Mouse (Mus musculus) liver, embryonic 11.5 days (tissue): ENCODE measurements around the gene Slc26a6. TPM values are rescaled to one million over a fixed set of nuclear protein-coding genes. Genes with fewer than 3 reads are reported as not detected.

ENCODE experiments used
- ATAC-seq: fragments of 200-750 bp; cut with Nextera tagmentation; replicated peaks from 2 replicates; pipeline ENCODE4 v1.8.0; 2017; ENCODE audit warnings: moderate number of reproducible peaks, mild to moderate bottlenecking, moderate TSS enrichment, moderate library complexity; ENCODE audit not compliant: low FRiP score
- DNase-seq: peaks from one replicate; pipeline ENCODE4 v3.0.0-alpha.2; 2017; ENCODE audit warnings: low spot score
- H3K27ac ChIP-seq: fragments of 300-500 bp; sonication (generic); 2 replicates; pipeline ENCODE4 v1.5.1; 2014; ENCODE audit warnings: mild to moderate bottlenecking, low read depth, low read length, control low read depth
- H3K27me3 ChIP-seq: fragments of 300-500 bp; sonication (generic); replicated peaks from 2 replicates; pipeline ENCODE4 v1.6.1; 2014; ENCODE audit warnings: low read length, mixed read lengths; ENCODE audit not compliant: control insufficient read depth, insufficient read depth
- H3K36me3 ChIP-seq: fragments of 300-500 bp; sonication (generic); 2 replicates; pipeline ENCODE4 v1.6.1; 2014; ENCODE audit warnings: mild to moderate bottlenecking, low read length, moderate library complexity, mixed read lengths; ENCODE audit not compliant: control insufficient read depth, insufficient read depth
- H3K4me1 ChIP-seq: fragments of 300-500 bp; sonication (generic); replicated peaks from 2 replicates; pipeline ENCODE4 v1.6.1; 2014; ENCODE audit warnings: low read length, mixed read lengths; ENCODE audit not compliant: control insufficient read depth, insufficient read depth
- H3K4me2 ChIP-seq: fragments of 300-500 bp; sonication (generic); 2 replicates; pipeline ENCODE4 v1.6.1; 2014; ENCODE audit warnings: mild to moderate bottlenecking, control low read depth, moderate library complexity
- H3K4me3 ChIP-seq: fragments of 300-500 bp; sonication (generic); 2 replicates; pipeline ENCODE4 v1.5.1; 2014; ENCODE audit warnings: low read depth, low read length, control low read depth
- H3K9ac ChIP-seq: fragments of 300-500 bp; sonication (generic); 2 replicates; pipeline ENCODE4 v1.6.1; 2014; ENCODE audit warnings: low read depth, low read length, control low read depth
- H3K9me3 ChIP-seq: fragments of 300-500 bp; sonication (generic); 2 replicates; pipeline ENCODE4 v1.6.1; 2016; ENCODE audit warnings: low read length, inconsistent platforms, mixed read lengths; ENCODE audit not compliant: control insufficient read depth
- WGBS: fragments of 180-500 bp; shearing (Covaris S2); extraction: QIAGEN DNeasy Blood & Tissue Kit; methylation state at CpG from one replicate; pipeline ENCODE4 v1.1.7; 2014; 5-methylcytosine and 5-hydroxymethylcytosine counted together
- polyA plus RNA-seq: library from polyadenylated mRNA; unstranded; fragments of >200 nt; fragmentation: Nextera tagmentation; extraction: Ambion mirVana; gene quantifications from 2 replicates; pipeline ENCODE4 v1.2.1, GENCODE M21; 2014

The Slc26a6 gene
- polyA plus RNA-seq, 1 experiment from 2014 or later: 10.5 TPM

DNA sequence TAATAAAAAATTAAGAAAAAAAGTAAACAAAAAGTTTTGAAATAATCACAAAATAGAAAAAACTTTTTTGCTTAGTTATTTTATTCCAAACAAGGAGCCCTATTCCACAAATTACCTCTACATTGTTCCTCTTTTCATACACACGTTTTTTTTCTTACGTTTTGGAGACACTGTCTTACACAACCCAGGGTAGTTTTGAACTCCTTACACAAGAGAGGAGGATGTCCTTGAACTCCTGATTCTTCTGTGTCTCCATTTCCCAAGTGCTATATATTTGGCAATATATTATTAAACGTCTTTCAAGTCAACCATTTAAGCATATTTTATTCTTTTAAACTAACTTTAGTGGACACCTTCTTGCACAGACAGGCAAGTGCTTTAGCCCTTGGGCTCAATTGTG is 82.9 kb downstream of the Slc26a6 start:
- WGBS: 14% methylated on average over 3 of the region's 3 CpGs
- Histone ChIP-seq H3K4me1 (peaks cover 3% of the 10 kb centered on the region), H3K9ac (no peak overlapping the region; the same call in 1 of the 2 replicates), H3K27me3 (no peaks in the 10 kb centered on the region), H3K4me3 (peak overlapping the region; percentile 96), H3K4me2 (peak overlapping the region; percentile 39), H3K36me3 (peaks cover 22% of the 10 kb centered on the region), H3K9me3 (no peaks in the 10 kb centered on the region), H3K27ac (no peak overlapping the region)
- ATAC-seq (no peak), DNase-seq (no peak)

DNA sequence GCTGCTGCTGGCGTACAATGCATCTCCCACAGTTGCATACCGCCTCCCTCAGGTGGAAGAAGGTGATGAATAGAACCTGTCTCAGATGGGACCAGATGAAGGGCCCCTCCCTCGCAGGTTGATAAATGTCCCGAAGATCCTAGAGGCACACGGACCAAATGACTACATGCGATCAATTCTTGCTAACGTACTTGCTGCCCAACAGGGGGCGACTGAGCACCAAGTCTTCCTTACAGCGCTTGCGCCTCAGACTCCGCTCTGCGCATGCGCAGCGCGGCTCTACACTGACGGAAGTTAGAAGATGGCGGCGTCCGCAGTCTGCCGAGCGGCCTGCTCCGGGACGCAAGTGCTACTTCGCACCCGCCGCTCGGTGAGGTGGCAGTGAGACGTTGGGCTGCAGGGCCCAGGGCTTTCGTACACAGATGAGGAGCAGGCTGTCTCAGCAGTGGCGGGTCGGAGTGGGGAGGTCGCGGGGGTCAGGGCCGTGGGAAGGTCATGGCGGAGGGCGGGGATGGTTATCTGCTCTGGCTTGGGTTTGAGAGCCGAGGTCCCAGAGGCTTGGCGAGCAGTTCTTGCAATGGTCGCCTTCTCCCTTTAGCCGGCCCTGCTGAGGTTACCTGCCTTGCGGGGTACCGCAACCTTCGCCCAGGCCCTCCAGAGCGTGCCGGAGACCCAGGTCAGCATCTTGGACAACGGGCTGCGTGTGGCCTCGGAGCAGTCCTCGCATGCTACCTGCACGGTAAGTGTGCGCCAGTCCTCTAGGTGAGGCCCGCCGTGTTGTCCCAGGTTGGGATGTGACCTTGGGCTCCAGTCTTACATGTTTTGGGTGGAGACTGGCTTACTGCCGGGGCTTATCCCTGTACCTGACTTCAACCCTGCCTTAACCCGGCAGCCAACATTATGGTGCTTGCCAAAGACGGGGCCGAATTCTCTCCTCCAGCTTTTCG is 83.6 kb downstream of the Slc26a6 start, which contains the start of gene Uqcrc1:
Uqcrc1 (plus strand) TSS at position 216 of the 947 bp plus-strand sequence.
- H3K36me3 ChIP-seq: peaks cover 23% of the 10 kb centered on the region
- peak within 1 kb of the TSS; percentile 1 for H3K27ac ChIP-seq
- H3K4me3 ChIP-seq: peak within 1 kb of the TSS; percentile 96
- H3K27me3 ChIP-seq: no peaks in the 10 kb centered on the region
- peak within 1 kb of the TSS; percentile 94 for H3K9ac ChIP-seq
- ATAC-seq (peak; percentile 84), DNase-seq (peak; percentile 87)
- under 1% methylated on average over 58 of the region's 58 CpGs for WGBS
- H3K4me2 ChIP-seq: peak within 1 kb of the TSS; percentile 89
- H3K9me3 ChIP-seq: no peaks in the 10 kb centered on the region
- peaks cover 3% of the 10 kb centered on the region for H3K4me1 ChIP-seq

DNA sequence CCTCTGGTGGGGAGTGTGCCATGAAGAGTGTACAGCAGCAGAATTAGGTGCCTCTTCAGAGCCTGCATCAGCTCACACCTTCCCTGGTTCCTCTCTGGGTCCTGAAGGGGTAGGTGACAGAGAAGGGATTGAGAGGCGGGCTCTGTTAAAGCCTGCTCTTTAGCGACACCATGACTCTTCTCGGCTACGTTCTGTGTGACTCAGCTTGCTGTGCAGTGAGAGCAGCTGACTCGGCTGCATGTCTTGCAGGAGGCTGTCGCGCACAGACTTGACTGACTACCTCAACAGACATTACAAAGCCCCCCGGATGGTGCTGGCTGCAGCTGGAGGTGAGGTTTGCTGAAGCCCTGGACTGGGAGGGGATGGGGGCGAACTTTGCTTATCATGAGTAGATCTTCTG is 92.0 kb downstream of the Slc26a6 start:
- H3K9ac ChIP-seq: 0 out of 2 replicates have a peak overlapping the region, but pooled peaks have one; percentile 12

DNA sequence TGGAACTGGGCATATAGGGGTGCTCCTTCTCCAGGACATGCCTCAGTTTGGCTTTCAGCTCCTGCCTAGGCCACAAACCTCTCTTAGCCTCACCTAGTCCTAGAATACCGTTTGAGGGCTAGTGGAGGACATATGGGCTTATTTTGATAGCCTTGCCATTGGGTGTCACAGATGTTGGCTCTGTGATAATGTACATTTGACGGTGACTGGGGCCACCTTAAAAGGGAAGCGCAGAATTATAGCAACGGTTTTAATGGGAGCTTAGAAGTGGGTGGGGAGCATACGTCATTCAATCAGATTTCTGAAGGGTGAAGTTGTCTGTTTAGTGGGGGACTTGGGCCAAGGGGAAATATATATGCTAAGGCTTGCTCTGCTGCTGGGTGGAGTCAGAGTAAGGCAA is 92.5 kb downstream of the Slc26a6 start:
- H3K27ac ChIP-seq: no peak overlapping the region
- H3K4me1 ChIP-seq: no peaks in the 10 kb centered on the region; the same call in 1 of the 2 replicates
- ATAC-seq: peak; percentile 42; the same call in 1 of the 2 replicates
- H3K4me2 ChIP-seq: no peak overlapping the region
- H3K9ac ChIP-seq: no peak overlapping the region
- no peaks in the 10 kb centered on the region for H3K9me3 ChIP-seq
- H3K36me3 ChIP-seq: peaks cover 72% of the 10 kb centered on the region
- H3K27me3 ChIP-seq: no peaks in the 10 kb centered on the region
- 71% methylated on average over 5 of the region's 5 CpGs for WGBS
- H3K4me3 ChIP-seq: no peak overlapping the region
- DNase-seq: no peak

More for the DNA sequence above, 92.0 kb downstream of the Slc26a6 start:
- ATAC-seq (no peak), DNase-seq (no peak)
- Histone ChIP-seq H3K4me2 (no peak overlapping the region), H3K27ac (no peak overlapping the region), H3K4me3 (no peak overlapping the region), H3K9me3 (no peaks in the 10 kb centered on the region), H3K27me3 (no peaks in the 10 kb centered on the region), H3K4me1 (no peaks in the 10 kb centered on the region; the same call in 1 of the 2 replicates), H3K36me3 (peaks cover 72% of the 10 kb centered on the region)
- 81% methylated on average over 9 of the region's 9 CpGs for WGBS

DNA sequence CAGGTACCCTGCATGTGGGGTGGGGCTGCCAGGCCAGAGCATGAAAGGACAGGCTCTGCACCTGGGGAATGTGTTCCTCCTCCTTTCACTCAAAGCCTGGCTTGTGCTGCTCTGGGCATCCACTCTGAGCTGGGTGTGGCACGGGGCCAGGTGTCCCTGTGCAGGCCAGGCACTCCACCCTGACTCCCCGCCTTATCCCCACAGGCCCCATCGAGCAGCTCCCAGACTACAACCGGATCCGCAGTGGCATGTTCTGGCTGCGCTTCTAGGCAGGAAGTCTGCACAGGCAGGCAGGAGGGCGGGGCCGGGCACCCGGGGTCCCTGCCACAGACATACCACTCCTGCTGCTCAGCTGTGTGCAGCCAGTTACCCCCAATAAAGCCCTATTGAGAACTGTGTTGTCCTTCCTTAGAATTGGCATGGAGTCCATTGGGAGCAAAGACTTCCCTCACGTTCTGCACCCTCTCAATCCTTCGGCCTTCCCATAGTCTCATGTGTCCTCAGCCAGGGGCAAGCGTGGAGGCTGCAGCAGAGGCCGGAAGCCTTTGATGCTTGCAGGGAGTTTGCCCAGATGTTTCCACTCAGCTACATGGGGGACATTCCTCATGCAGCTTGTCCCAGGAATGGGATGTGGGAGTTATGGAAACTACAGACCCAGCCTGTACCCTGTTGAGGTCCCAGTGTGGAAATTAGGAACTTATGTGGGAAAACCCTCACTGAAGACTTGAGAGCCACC is 96.3 kb downstream of the Slc26a6 start:
- H3K9ac ChIP-seq: no peak overlapping the region
- no peak overlapping the region for H3K27ac ChIP-seq
- DNase-seq: no peak
- peaks cover 20% of the 10 kb centered on the region for H3K27me3 ChIP-seq
- no peaks in the 10 kb centered on the region for H3K9me3 ChIP-seq
- 89% methylated on average over 13 of the region's 13 CpGs for WGBS
- H3K36me3 ChIP-seq: peaks cover 50% of the 10 kb centered on the region
- no peak for ATAC-seq
- no peak overlapping the region for H3K4me3 ChIP-seq
- H3K4me2 ChIP-seq: no peak overlapping the region
- H3K4me1 ChIP-seq: no peaks in the 10 kb centered on the region

DNA sequence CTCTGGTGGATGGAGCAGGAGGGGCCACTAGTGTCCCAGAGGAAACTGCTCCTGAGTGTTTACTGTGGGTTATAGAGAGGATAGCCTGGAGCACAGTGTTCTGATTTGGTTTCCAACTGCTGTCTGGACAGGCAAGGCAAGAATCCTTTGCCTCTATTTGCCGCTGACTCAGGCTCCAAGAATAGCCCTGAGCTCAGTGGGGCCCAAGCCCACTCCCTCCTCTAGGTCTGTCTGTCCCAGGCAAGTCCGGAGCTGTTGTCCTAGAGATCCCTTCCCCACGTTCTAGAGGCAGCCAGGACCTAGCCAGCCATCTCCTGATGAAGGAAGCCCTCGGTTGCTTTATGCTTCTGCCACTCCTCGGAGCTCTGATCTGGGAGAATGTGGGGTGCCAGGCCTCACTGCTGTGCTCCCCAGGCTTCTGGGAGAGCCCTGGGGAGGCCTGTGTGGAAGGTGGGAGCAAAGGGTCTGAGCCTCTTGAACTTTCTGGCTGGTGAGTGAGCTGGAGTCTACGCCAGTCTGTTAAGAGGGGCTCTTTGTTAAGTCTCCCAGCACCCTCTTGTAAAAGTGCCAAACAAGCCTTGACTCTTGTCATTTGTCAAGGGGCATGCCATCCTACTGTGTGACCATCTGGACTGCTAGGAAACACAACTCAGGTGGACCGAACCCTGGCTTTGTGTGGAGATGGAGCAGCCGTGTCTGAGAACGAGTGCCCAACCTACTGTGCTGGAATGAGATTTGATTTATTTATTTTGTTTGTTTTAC is 97.1 kb downstream of the Slc26a6 start:
- 83% methylated on average over 9 of the region's 9 CpGs for WGBS
- peaks cover 43% of the 10 kb centered on the region for H3K36me3 ChIP-seq
- H3K27me3 ChIP-seq: peaks cover 23% of the 10 kb centered on the region
- H3K4me2 ChIP-seq: no peak overlapping the region
- no peak for ATAC-seq
- H3K4me3 ChIP-seq: no peak overlapping the region
- H3K9me3 ChIP-seq: no peaks in the 10 kb centered on the region
- no peak for DNase-seq
- H3K9ac ChIP-seq: no peak overlapping the region
- no peak overlapping the region for H3K27ac ChIP-seq
- H3K4me1 ChIP-seq: no peaks in the 10 kb centered on the region

DNA sequence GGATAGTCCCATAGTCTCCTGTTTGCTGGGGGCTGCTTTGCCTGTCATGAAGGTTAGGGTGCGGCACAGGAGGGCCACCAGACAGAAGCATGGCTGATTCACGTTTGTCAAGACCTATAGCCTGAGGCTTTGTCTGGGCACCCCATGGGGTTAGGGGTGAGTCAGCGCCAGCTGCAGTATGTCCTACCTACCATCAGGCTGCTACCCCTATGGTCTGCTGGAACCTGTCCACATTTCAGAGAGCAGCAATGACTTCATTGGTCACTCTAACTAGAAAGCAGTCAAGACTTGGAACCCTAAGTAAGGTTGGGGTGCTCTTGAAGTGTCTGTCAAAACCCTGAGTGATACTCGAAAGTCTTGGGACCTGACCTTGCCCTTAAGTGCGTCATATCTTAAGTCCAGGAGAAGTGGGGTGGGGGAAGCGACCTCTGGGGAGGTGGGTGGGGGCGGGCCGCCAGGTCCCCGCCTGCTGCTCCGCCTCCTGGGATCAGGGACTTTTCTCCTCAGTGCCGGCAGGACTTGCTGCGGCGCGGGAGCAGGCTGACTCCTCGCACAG is 100.1 kb downstream of the Slc26a6 start, which contains the start of gene Col7a1:
Col7a1 (plus strand) TSS at position 506 of the 556 bp plus-strand sequence.
- Histone ChIP-seq H3K27me3 (peaks cover 23% of the 10 kb centered on the region), H3K36me3 (peaks cover 21% of the 10 kb centered on the region), H3K4me3 (0 out of 2 replicates have a peak within 1 kb of the TSS, but pooled peaks have one; percentile 15), H3K4me2 (peak within 1 kb of the TSS; percentile 49), H3K4me1 (no peaks in the 10 kb centered on the region), H3K27ac (no peak within 1 kb of the TSS), H3K9ac (no peak within 1 kb of the TSS), H3K9me3 (no peaks in the 10 kb centered on the region)
- WGBS: 12% methylated on average over 15 of the region's 15 CpGs
- no peak for ATAC-seq
- DNase-seq: no peak

DNA sequence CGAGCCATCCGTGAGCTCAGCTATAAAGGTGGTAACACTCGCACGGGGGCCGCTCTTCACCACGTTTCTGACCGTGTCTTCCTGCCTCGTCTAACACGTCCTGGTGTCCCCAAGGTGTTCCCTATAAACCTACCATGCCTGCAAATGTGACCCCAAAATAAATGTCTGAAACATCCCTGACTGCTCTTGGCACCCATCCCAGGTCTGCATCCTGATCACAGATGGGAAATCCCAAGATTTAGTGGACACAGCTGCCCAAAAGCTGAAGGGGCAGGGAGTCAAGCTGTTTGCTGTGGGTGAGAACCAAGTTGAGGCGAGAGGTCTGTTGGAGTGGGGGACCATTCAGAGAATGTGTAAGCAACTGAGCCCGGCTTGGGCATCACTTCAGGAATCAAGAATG is 102.2 kb downstream of the Slc26a6 start:
- Histone ChIP-seq H3K4me1 (no peaks in the 10 kb centered on the region), H3K27ac (no peak overlapping the region), H3K9me3 (no peaks in the 10 kb centered on the region), H3K9ac (no peak overlapping the region), H3K36me3 (peaks cover 2% of the 10 kb centered on the region), H3K4me3 (no peak overlapping the region), H3K27me3 (peaks cover 23% of the 10 kb centered on the region), H3K4me2 (no peak overlapping the region)
- no peak for ATAC-seq
- DNase-seq: no peak
- WGBS: 85% methylated on average over 11 of the region's 11 CpGs
